Mouse (Mus musculus) spleen, postnatal 14 days (tissue): ENCODE results near the gene Gm3159.
"Not testable (repeated sequence)": the region's sequence is repeated elsewhere in the genome, so short reads cannot be mapped to it uniquely, and the experiment has no call there.

ENCODE experiments used
- DNase-seq, 2 experiments: peaks; one replicate each; pipeline ENCODE4 v3.0.0; 2021 to 2022; ENCODE audit warnings: low spot score in 2 of 2

Gm3159 gene

GRCm38 (mm10) chr14:4397226-4397625, at the start of gene Gm3159:
Gm3159 (plus strand) TSS chr14:4397526.
- not testable (repeated sequence) for DNase-seq

DNA sequence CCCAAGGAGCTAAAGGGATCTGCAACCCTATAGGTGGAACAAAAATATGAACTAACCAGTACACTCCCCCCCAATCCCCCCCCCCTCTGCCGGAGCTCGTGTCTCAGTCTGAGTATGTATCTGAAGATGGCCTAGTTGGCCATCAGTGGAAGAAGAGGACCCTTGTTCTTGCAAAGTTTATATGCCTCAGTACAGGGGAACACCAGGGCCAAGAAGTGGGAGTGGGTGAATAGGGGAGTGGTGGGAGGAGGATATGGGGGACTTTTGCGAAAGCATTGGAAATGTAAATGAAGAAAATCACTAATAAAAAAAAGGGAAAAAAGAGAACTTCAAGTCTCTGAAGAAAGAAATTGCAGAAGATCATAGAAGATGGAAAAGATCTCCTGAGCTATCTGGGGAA, 28.3 kb upstream of the Gm3159 start:
- not testable (repeated sequence) for DNase-seq

- not testable (repeated sequence) for DNase-seq
Observed at GRCm38 (mm10) chr14:4369691-4370090, 27.6 kb upstream of the Gm3159 start.

- DNase-seq = not testable (repeated sequence)
Observed at GRCm38 (mm10) chr14:4377871-4378270, 19.5 kb upstream of the Gm3159 start.

DNA sequence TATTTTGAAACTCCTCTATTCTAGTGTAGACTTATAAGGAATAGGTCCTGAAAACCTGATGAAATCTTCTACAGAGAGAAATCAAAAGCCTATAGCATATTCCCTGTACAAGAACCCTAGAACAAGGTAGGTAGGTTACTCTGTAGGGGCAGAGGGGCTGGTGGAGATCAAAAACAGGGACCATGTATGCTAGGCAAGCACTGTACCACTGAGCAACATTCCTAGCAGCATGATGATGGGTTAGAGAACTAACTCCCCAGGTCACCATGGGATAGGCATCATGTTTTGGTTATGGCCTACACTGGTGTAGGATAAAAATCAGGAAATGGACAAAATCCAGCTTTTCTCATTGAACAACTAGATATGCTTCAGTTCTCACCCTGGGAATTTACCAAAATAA, 11.7 kb upstream of the Gm3159 start:
- not testable (repeated sequence) for DNase-seq

GRCm38 (mm10) chr14:4392841-4393530, 4.3 kb upstream of the Gm3159 start:
- not testable (repeated sequence) for DNase-seq

DNA sequence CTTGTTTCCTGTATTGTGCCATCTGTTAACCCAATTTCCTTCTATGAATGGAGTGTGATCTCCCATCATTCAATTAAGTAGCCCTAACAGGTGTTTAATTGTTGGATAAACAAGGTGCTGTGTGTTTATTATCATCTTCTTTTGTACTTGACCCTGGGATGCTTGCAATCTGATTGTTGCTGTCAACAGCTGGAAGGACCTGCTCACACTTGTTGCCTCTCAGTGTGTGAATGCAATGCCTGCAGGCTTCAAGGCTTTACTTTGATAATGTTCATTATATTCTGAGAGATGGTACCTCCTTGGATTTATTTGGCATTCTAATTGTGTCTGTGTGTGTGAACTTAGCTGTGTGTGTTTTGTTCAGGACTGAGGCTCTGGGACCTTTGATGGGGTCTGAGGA, 1.3 kb downstream of the Gm3159 start:
- not testable (repeated sequence) for DNase-seq

DNA sequence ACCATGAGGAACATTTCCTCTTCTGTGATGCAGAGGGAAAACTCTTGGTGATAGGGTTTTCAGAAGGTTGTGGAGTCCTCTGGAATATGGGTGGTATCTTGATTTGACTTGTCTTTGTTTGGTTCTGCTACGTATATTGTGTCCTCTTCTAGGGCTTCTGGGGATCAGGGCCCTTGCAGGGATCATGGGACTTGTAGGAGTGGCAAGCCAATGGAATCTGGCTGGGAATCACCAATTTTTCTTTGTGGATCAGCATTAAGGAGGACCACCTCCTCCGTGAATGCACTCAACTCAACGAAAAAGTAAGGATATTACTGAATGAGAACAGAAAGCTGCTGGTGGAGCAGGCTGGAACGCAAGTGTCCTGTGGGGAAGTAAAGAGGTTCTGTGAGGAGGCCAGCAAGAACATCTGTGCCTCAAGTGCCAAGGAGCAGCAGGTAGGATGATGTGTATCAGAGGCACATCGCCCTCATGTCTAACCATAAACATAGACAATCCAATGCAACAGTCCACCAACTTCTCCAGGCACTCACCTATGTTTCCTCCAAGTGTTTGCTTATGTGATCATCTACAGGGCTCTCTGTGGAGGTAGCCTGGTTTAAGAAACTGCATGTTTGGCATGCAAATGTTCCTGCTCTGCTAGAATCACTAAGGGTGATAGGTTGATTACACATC, 2.9 kb downstream of the Gm3159 start:
- not testable (repeated sequence) for DNase-seq

DNA sequence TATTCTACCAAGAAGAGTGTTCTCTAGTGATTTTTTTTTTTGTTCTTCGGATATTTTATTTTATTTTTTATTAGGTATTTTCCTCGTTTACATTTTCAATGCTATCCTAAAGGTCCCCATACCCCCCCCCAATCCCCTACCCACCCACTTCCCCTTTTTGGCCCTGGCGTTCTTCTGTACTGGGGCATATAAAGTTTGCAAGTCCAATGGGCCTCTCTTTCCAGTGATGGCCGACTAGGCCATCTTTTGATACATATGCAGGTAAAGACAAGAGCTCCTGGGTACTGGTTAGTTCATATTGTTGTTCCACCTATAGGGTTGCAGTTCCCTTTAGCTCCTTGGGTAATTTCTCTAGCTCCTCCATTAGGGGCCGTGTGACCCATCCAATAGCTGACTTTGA, 3.9 kb downstream of the Gm3159 start:
- not testable (repeated sequence) for DNase-seq

- DNase-seq = not testable (repeated sequence)
Observed at GRCm38 (mm10) chr14:4403840-4404239, 6.5 kb downstream of the Gm3159 start.

GRCm38 (mm10) chr14:4409939-4410338, 12.6 kb downstream of the Gm3159 start:
- not testable (repeated sequence) for DNase-seq

DNA sequence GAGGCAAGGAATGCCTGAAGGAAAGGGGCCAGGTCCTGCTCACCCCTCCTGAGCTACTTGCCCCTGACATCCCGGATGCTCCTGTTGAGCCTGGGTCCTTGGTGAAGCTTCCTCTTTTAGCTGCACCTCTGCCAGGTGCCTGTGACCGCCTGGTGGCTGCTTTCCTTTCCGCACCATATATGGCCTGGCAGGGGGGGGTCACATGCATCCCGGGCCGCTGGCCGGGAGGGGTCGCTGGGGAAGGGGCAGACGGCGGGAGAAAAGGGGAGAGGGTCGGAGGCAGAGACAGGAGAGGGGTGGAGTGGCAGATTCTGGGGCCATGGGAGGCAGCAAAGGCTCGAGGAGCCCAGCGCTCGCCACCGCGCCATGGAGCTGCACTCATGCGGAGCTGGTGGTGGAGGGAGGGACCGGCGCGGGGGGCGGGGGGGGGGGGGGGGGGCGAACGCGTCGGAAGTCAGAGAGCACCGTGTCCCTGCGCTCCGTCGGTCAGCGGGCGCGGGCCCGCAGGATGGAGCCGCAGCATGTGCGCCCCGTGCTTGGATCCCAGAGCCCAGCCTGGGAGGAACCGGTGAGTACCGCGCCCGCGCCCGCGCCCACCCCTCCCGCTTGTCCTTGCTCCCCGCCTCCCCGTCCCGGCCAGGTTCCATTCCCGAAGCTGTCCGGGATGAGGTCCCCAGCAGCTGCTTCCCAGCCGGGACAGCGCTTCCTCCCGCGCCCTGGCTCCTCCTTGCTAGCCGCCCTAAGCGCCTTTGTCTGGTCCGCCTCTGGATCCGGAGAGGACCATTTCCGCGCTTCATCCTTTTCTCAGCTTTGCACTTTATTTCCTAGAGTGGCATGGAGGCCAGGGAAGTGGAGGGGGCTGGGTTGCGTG, 17.9 kb downstream of the Gm3159 start, which contains the start of gene Gm3164:
Gm3164 (plus strand) TSS at position 484 of the 871 bp plus-strand sequence.
- DNase-seq = not testable (repeated sequence)

DNA sequence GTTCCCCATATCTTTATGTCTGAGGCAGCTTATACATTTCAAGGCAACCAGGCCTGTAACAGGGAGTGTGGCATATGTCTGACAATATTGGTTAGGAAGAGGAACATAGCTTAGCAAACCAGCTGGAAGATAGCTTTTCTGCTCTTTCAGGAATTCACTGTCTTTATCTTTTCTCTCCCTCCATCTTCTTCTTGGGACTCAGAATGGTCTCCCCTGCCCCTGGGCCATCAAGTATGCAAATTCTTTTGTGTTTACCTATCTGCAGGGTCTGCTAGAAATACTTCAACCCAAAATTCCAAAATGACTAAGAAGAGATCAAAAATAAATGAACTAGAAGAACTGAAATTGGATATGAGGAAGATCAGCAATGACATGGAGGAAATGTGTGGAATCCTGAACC, 33.4 kb downstream of the Gm3159 start, which contains the start of gene Gm3173:
Gm3173 (plus strand) TSS at position 301 of the 400 bp plus-strand sequence.
- DNase-seq = not testable (repeated sequence)
